ENCODE assay signal across 8 mouse cellular contexts in the genomic region with DNA sequence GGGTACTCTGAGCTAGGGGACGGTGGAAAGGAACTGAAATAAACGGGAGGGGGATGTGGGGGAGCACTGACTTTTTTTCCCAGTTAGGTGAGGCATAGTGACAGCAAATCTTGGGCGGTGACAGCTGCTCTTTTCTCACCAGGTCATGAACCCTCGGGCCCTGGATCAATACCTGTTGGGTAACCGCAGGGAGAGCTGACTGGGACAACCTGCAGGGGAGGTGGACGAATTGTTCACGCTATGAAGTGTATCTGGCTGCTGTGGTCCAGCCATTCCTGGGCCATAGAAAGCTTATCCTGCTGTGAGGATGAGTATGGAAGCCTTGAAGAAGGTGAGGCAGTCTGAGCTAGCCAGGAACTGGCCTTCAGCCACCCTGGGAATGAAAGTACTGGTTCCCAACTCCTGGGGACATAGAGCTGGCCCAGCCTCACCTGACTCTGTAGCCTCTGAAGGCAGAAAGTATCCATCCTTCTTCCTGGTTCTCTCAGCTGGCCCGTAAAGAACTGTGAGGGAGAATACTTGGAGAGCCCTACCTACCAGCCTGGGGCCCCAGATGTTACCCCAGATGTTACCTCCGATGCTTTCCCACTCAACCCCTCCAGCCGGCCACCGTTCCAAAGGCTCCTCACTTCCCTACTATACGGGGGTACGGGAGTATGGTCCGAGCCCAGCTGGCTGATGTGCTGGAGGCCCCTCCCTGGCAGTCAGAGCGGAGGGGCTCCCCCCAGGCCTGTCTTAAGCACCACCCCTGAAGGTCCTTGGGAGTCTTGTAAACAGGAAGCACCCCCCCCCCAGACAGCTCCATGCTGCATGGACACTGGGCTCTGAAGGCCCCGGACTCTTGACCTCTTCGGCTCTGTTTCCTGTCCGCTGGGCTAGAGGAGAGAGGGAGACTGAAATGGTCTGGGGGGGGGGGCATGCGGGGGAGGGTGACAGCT. TPM values are rescaled to one million over a fixed set of nuclear protein-coding genes. Genes with fewer than 3 reads are reported as not detected.
DNase-seq lines count a peak whose midpoint lies in the region; ATAC-seq and TF ChIP-seq lines count a peak whose summit lies in the region.

No protein-coding gene starts in this region.

- peak overlapping the region; percentile 22; the same call in 1 of the 2 replicates for H3K27ac ChIP-seq in spleen, adult 2 months (ENCODE audit: insufficient read depth, low read length)
- peak overlapping the region; percentile 80 for H3K27ac ChIP-seq in limb, embryonic 12.5 days
- H3K27ac ChIP-seq in midbrain, embryonic 13.5 days: peak overlapping the region; percentile 77; the same call in 1 of the 2 replicates

- H3K36me3 ChIP-seq in spleen, adult 2 months (ENCODE audit: control insufficient read depth, insufficient read depth, low read length): no peaks in the 10 kb centered on the region
- H3K36me3 ChIP-seq in limb, embryonic 12.5 days: no peaks in the 10 kb centered on the region
- H3K36me3 ChIP-seq in midbrain, embryonic 13.5 days: no peaks in the 10 kb centered on the region

- no peak overlapping the region for H3K4me3 ChIP-seq in spleen, adult 2 months (ENCODE audit: extremely low read depth, insufficient read depth, insufficient read length)
- H3K4me3 ChIP-seq in limb, embryonic 12.5 days (replicated peaks): no peak overlapping the region
- no peak overlapping the region for H3K4me3 ChIP-seq in midbrain, embryonic 13.5 days (replicated peaks)

- peak overlapping the region; percentile 28 for H3K4me2 ChIP-seq in limb, embryonic 12.5 days
- no peak overlapping the region for H3K4me2 ChIP-seq in midbrain, embryonic 13.5 days (replicated peaks)

- no peaks in the 10 kb centered on the region for H3K27me3 ChIP-seq in spleen, adult 2 months (ENCODE audit: control insufficient read depth, insufficient read depth, low read length)
- peaks cover 16% of the 10 kb centered on the region for H3K27me3 ChIP-seq in limb, embryonic 12.5 days
- H3K27me3 ChIP-seq in midbrain, embryonic 13.5 days: peaks cover 8% of the 10 kb centered on the region

- no peak for DNase-seq in spleen, adult 2 months (ENCODE audit: low read depth in 1 of 2, low spot score in 2 of 2)
- DNase-seq in spleen, postnatal 14 days (ENCODE audit: low spot score in 2 of 2): no peak
- DNase-seq in heart, postnatal 4 days: peak; percentile 59
- DNase-seq in gastrocnemius, postnatal 36 days: no peak
- DNase-seq in right cerebral cortex, postnatal 10 days (ENCODE audit: low spot score in 2 of 2): no peak

- ATAC-seq in limb, embryonic 12.5 days (ENCODE audit: insufficient number of reproducible peaks, insufficient read depth, low FRiP score, low TSS enrichment, low read depth): no peak
- peak; percentile 32 for ATAC-seq in midbrain, embryonic 13.5 days
- ATAC-seq in monocyte, adult 5-6 weeks (replicated peaks; ENCODE audit: insufficient number of reproducible peaks, low FRiP score, low TSS enrichment, poor library complexity, severe bottlenecking): no peak

- H3K9ac ChIP-seq in limb, embryonic 12.5 days (replicated peaks): peak overlapping the region; percentile 14; the same call in 1 of the 2 replicates
- H3K9ac ChIP-seq in midbrain, embryonic 13.5 days (replicated peaks): no peak overlapping the region

- TF ChIP-seq CTCF in spleen, adult 2 months (IDR thresholded peaks at IDR 0.05; ENCODE audit: extremely low read depth, insufficient read depth, insufficient read length, insufficient replicate concordance): no peak

- WGBS in spleen, adult 2 months: 87% methylated on average over 18 of the region's 19 CpGs
- WGBS in limb, embryonic 12.5 days: 28% methylated on average over 18 of the region's 19 CpGs
- 61% methylated on average over 19 of the region's 19 CpGs for WGBS in midbrain, embryonic 13.5 days

- no peaks in the 10 kb centered on the region for H3K9me3 ChIP-seq in limb, embryonic 12.5 days
- no peaks in the 10 kb centered on the region for H3K9me3 ChIP-seq in midbrain, embryonic 13.5 days

- intact Hi-C loops in gastrocnemius, postnatal 36 days (cut with DNase I): no loop called here

- peaks cover 10% of the 10 kb centered on the region; the same call in 1 of the 2 replicates for H3K4me1 ChIP-seq in spleen, adult 2 months (ENCODE audit: control insufficient read depth, insufficient read depth, insufficient read length)
- H3K4me1 ChIP-seq in limb, embryonic 12.5 days (replicated peaks): peaks cover 55% of the 10 kb centered on the region
- H3K4me1 ChIP-seq in midbrain, embryonic 13.5 days (replicated peaks): peaks cover 44% of the 10 kb centered on the region

- no peak for TF ChIP-seq POLR2A in spleen, adult 2 months (IDR thresholded peaks at IDR 0.05; ENCODE audit: low read depth, low read length)

RNA-seq across cellular contexts. Expression of gene Cdc42ep1, which starts 10.4 kb away (rescaled TPM):
- polyA plus RNA-seq in spleen, adult 2 months (2012; rRNA removed): 29.6 and 31.3 TPM in 2 replicates
- 10 to 100 TPM; 55.3 to 59.9 TPM for total RNA-seq in heart, postnatal 4 days (2021)
- polyA plus RNA-seq in limb, embryonic 12.5 days (2016; fragmentation: Nextera tagmentation; extraction: Ambion mirVana): 14.3 and 15.8 TPM in 2 replicates
- 7.0 and 8.5 TPM in 2 replicates for polyA plus RNA-seq in midbrain, embryonic 13.5 days (2015; fragmentation: Nextera tagmentation; extraction: Ambion mirVana)
- 0.29 to 1.2 TPM (median 0.75 TPM) in 3 replicates for total RNA-seq in monocyte, adult 5-6 weeks (2017)
- 10 to 100 TPM in 1 of 2 experiments, 1 to 10 TPM in 1; 9.4 to 10.7 TPM for total RNA-seq in gastrocnemius, postnatal 36 days (2021)

RNA-seq across cellular contexts. Expression of gene Lgals2, which starts 23.3 kb away (rescaled TPM):
- 0.32 and 0.73 TPM in 2 replicates for polyA plus RNA-seq in spleen, adult 2 months (2012; rRNA removed)
- not detected for total RNA-seq in heart, postnatal 4 days (2021)
- polyA plus RNA-seq in limb, embryonic 12.5 days (2016; fragmentation: Nextera tagmentation; extraction: Ambion mirVana): not detected in 2 replicates
- polyA plus RNA-seq in midbrain, embryonic 13.5 days (2015; fragmentation: Nextera tagmentation; extraction: Ambion mirVana): 1.1 TPM in 1 of 2 replicates, not detected in the other
- not detected in 3 replicates for total RNA-seq in monocyte, adult 5-6 weeks (2017)
- not detected for total RNA-seq in gastrocnemius, postnatal 36 days (2021)

RNA-seq across cellular contexts. Expression of gene Card10, which starts 29.1 kb away (rescaled TPM):
- polyA plus RNA-seq in spleen, adult 2 months (2012; rRNA removed): 6.4 and 7.4 TPM in 2 replicates
- total RNA-seq in heart, postnatal 4 days (2021): 10 to 100 TPM; 15.9 to 18.8 TPM
- 3.3 and 4.2 TPM in 2 replicates for polyA plus RNA-seq in limb, embryonic 12.5 days (2016; fragmentation: Nextera tagmentation; extraction: Ambion mirVana)
- 1.0 and 1.2 TPM in 2 replicates for polyA plus RNA-seq in midbrain, embryonic 13.5 days (2015; fragmentation: Nextera tagmentation; extraction: Ambion mirVana)
- total RNA-seq in monocyte, adult 5-6 weeks (2017): 0.21 to 3.7 TPM (median 2.1 TPM) in 3 replicates
- total RNA-seq in gastrocnemius, postnatal 36 days (2021): 1 to 10 TPM; 5.6 to 6.6 TPM

RNA-seq across cellular contexts. Expression of gene Gga1, which starts 45.0 kb away (rescaled TPM):
- 70.2 and 89.3 TPM in 2 replicates for polyA plus RNA-seq in spleen, adult 2 months (2012; rRNA removed)
- total RNA-seq in heart, postnatal 4 days (2021): 10 to 100 TPM; 47.1 to 47.6 TPM
- 45.9 and 47.4 TPM in 2 replicates for polyA plus RNA-seq in limb, embryonic 12.5 days (2016; fragmentation: Nextera tagmentation; extraction: Ambion mirVana)
- polyA plus RNA-seq in midbrain, embryonic 13.5 days (2015; fragmentation: Nextera tagmentation; extraction: Ambion mirVana): 47.8 and 49.2 TPM in 2 replicates
- total RNA-seq in monocyte, adult 5-6 weeks (2017): 18.3 to 37.9 TPM (median 20.8 TPM) in 3 replicates
- total RNA-seq in gastrocnemius, postnatal 36 days (2021): 10 to 100 TPM; 34.1 to 34.9 TPM

RNA-seq across cellular contexts. Expression of gene Mfng, which starts 58.7 kb away (rescaled TPM):
- polyA plus RNA-seq in spleen, adult 2 months (2012; rRNA removed): 66.0 and 78.6 TPM in 2 replicates
- total RNA-seq in heart, postnatal 4 days (2021): 10 to 100 TPM; 17.6 to 18.1 TPM
- 12.1 and 12.4 TPM in 2 replicates for polyA plus RNA-seq in limb, embryonic 12.5 days (2016; fragmentation: Nextera tagmentation; extraction: Ambion mirVana)
- 83.0 and 93.7 TPM in 2 replicates for polyA plus RNA-seq in midbrain, embryonic 13.5 days (2015; fragmentation: Nextera tagmentation; extraction: Ambion mirVana)
- total RNA-seq in monocyte, adult 5-6 weeks (2017): 19.9 to 42.9 TPM (median 22.6 TPM) in 3 replicates
- total RNA-seq in gastrocnemius, postnatal 36 days (2021): 1 to 10 TPM; 3.3 TPM

Comparison
In these comparisons a context has a peak if more than half of its experiments do, and no peak if none do; other contexts are left out.
1. H3K27ac ChIP-seq: peak in every context shown above with its lines; median percentile 80 in limb, embryonic 12.5 days; 77 in midbrain, embryonic 13.5 days; 22 in spleen, adult 2 months.
2. RNA of gene Cdc42ep1, which starts 10.4 kb away (total RNA-seq): 55.3 to 59.9 TPM in heart, postnatal 4 days; 9.4 to 10.7 TPM in gastrocnemius, postnatal 36 days and 0.29 to 1.2 TPM in monocyte, adult 5-6 weeks; every median in the first group is over 4 times any median in the second.